Mouse (Mus musculus) kidney, adult 2 months (tissue): ENCODE data around the gene Xpo5. TPM values are rescaled to one million over a fixed set of nuclear protein-coding genes. Genes with fewer than 3 reads are reported as not detected.
A peak's percentile ranks its signal among the peaks of the same experiment; 100 is the strongest.

Experiments used
- DNase-seq: peaks from one replicate; pipeline ENCODE4 v3.0.0; 2021
- H3K27ac ChIP-seq: fragments of 200-500 bp; 2 replicates; pipeline ENCODE4 v1.5.1; 2012; ENCODE audit warnings: low read depth, low read length, control low read depth, inconsistent platforms; ENCODE audit not compliant: insufficient read depth
- H3K27me3 ChIP-seq: fragments of 200-500 bp; replicated peaks from 2 replicates; pipeline ENCODE4 v1.6.1; 2012; ENCODE audit warnings: mild to moderate bottlenecking, moderate library complexity, low read length, inconsistent platforms; ENCODE audit not compliant: control insufficient read depth, insufficient read depth
- H3K36me3 ChIP-seq: fragments of 200-500 bp; 2 replicates; pipeline ENCODE4 v1.6.1; 2012; ENCODE audit warnings: mild to moderate bottlenecking, moderate library complexity, low read length, inconsistent platforms; ENCODE audit not compliant: control insufficient read depth, insufficient read depth
- H3K4me1 ChIP-seq: fragments of 200-500 bp; 2 replicates; pipeline ENCODE4 v1.6.1; 2011; ENCODE audit warnings: low read length; ENCODE audit not compliant: control insufficient read depth, insufficient read depth
- H3K4me3 ChIP-seq: fragments of 200-500 bp; 2 replicates; pipeline ENCODE4 v1.5.1; 2011; ENCODE audit warnings: mild to moderate bottlenecking, low read depth, low read length, control low read depth; ENCODE audit not compliant: insufficient read depth
- CTCF ChIP-seq: fragments of 200-500 bp; conservative IDR thresholded peaks from 2 replicates; pipeline ENCODE4 v1.5.1; 2011; ENCODE audit warnings: low read depth, mild to moderate bottlenecking, control low read depth, low read length, moderate library complexity, mixed read lengths; ENCODE audit not compliant: insufficient read depth, insufficient read length
- POLR2A ChIP-seq: fragments of 200-500 bp; IDR thresholded peaks from one replicate; pipeline ENCODE4 v1.6.1; 2011; ENCODE audit warnings: low read depth, low read length, control low read depth
- WGBS: fragments of 180-500 bp; shearing (Covaris S2); methylation state at CpG from one replicate; pipeline ENCODE4 v1.1.7; 2018; 5-methylcytosine and 5-hydroxymethylcytosine counted together
- polyA plus RNA-seq: library from polyadenylated mRNA; depleted of rRNA; stranded (reverse); fragments of >200 nt; gene quantifications from 2 replicates; pipeline ENCODE4 v1.2.3, GENCODE M21; 2012

Gene Xpo5
- polyA plus RNA-seq, 1 experiment, result 18.5 TPM

GRCm38 (mm10) chr17:46236067-46236466 lies 33.5 kb downstream of the Xpo5 start:
- H3K4me1 ChIP-seq, result no peaks in the 10 kb centered on the region
- no peak overlapping the region for H3K27ac ChIP-seq
- WGBS, result 96% methylated on average over 1 of the region's 1 CpGs
- no peak overlapping the region for H3K4me3 ChIP-seq
- no peak for DNase-seq
- H3K36me3 ChIP-seq, result no peaks in the 10 kb centered on the region; the same call in 1 of the 2 replicates
- H3K27me3 ChIP-seq, result no peaks in the 10 kb centered on the region
- TF ChIP-seq CTCF (no peak), POLR2A (no peak)

GRCm38 (mm10) chr17:46237079-46237478 lies 34.5 kb downstream of the Xpo5 start:
- TF ChIP-seq POLR2A (no peak), CTCF (no peak)
- Histone ChIP-seq H3K27me3 (no peaks in the 10 kb centered on the region), H3K36me3 (no peaks in the 10 kb centered on the region; the same call in 1 of the 2 replicates), H3K4me3 (no peak overlapping the region), H3K4me1 (no peaks in the 10 kb centered on the region), H3K27ac (no peak overlapping the region)
- 92% methylated on average over 6 of the region's 6 CpGs for WGBS
- DNase-seq, result no peak

GRCm38 (mm10) chr17:46237480-46237879 lies 34.9 kb downstream of the Xpo5 start:
- TF ChIP-seq CTCF, result no peak
- no peak for TF ChIP-seq POLR2A
- DNase-seq, result no peak

DNA sequence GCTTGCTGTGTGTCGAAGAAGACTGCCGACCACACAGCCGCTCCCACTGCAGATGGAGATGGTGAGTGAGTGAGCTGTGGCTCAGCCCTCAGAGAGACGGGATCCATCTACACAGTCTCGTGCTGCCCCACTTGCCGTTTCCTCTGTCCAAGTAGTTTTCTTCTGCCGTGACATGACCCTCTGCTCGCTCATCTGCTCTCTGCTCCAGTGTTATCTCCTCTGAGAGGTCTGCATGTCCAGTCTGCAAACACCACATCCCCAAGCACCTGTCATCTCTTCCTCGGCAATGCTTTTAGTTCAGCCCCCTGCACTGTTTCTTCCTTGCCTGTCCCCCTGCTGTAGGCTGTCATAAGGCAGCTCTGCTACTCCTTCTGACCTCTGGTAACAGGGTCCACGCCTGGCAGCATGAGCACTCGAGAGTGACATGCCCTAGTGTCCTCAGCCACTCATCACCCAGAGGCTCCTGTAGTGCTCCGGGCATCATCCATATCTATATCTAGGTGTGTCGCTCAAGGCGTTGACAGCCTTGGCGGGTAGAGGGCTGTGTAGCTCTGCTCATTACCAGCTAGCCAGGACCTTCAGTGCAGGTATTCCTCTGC lies 37.0 kb downstream of the Xpo5 start:
- 87% methylated on average over 15 of the region's 15 CpGs for WGBS
- DNase-seq, result no peak
- H3K4me1 ChIP-seq, result no peaks in the 10 kb centered on the region
- no peaks in the 10 kb centered on the region for H3K27me3 ChIP-seq
- H3K4me3 ChIP-seq, result no peak overlapping the region
- TF ChIP-seq CTCF (no peak), POLR2A (no peak)
- H3K36me3 ChIP-seq, result peaks cover 2% of the 10 kb centered on the region; the same call in 1 of the 2 replicates
- no peak overlapping the region for H3K27ac ChIP-seq

More at GRCm38 (mm10) chr17:46237480-46237879, 34.9 kb downstream of the Xpo5 start:
- Histone ChIP-seq H3K27ac (no peak overlapping the region), H3K4me1 (no peaks in the 10 kb centered on the region), H3K27me3 (no peaks in the 10 kb centered on the region), H3K36me3 (peaks cover 2% of the 10 kb centered on the region; the same call in 1 of the 2 replicates), H3K4me3 (no peak overlapping the region)
- WGBS, result 76% methylated on average over 5 of the region's 5 CpGs

GRCm38 (mm10) chr17:46241471-46241870 lies 38.9 kb downstream of the Xpo5 start:
- no peak for DNase-seq
- 73% methylated on average over 11 of the region's 11 CpGs for WGBS
- Histone ChIP-seq H3K36me3 (peaks cover 2% of the 10 kb centered on the region; the same call in 1 of the 2 replicates), H3K4me1 (peaks cover under 1% of the 10 kb centered on the region; the same call in 1 of the 2 replicates), H3K27me3 (no peaks in the 10 kb centered on the region), H3K4me3 (no peak overlapping the region), H3K27ac (no peak overlapping the region)
- TF ChIP-seq POLR2A (no peak), CTCF (no peak)

DNA sequence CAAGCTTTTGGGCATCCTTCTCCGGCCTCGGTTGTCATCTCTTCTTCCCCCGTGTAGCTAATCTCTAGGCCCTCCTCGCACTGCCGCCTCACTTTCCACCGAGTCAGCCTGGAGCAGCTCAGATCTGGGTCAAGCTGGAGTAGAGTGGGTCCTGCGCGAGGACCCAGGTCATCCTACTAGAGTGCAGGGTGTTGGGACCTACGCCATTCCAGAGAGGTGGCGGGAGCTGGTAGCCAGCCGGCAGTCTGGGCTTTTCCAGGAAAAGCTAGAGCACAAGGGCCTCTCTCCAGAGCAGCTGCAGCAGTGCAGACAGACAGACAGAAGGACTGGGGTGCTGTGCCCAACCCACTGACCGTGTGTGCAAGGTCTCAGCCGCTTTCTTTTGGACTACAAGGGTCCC lies 39.7 kb downstream of the Xpo5 start:
- H3K27ac ChIP-seq, result no peak overlapping the region
- H3K27me3 ChIP-seq, result no peaks in the 10 kb centered on the region
- DNase-seq, result no peak
- peaks cover 7% of the 10 kb centered on the region; the same call in 1 of the 2 replicates for H3K4me1 ChIP-seq
- no peak overlapping the region for H3K4me3 ChIP-seq
- WGBS, result 84% methylated on average over 13 of the region's 13 CpGs
- H3K36me3 ChIP-seq, result peaks cover 2% of the 10 kb centered on the region; the same call in 1 of the 2 replicates
- TF ChIP-seq CTCF, result no peak
- no peak for TF ChIP-seq POLR2A

DNA sequence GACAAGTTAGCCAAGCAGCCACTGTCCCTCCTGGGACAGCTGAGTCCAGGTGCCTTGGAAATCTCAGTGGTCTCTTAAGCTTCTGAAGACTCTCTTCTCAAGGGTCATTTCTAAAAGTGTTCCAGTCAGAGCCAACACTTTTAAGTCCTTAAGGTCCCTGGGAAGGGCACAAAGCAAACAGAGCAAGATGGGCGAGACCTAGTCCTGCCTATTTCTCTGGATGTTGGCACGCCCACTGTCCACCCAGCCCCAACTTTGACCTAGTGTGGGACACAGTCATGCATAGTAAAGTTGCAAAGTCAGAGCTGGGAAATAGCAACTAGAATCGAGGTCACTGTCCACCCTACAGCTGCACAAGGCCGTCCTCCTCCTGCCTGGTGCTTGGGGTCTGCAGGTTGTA lies 40.4 kb downstream of the Xpo5 start:
- no peak overlapping the region for H3K4me3 ChIP-seq
- peak; percentile 40 for DNase-seq
- no peak overlapping the region for H3K27ac ChIP-seq
- H3K36me3 ChIP-seq, result peaks cover 2% of the 10 kb centered on the region; the same call in 1 of the 2 replicates
- H3K27me3 ChIP-seq, result no peaks in the 10 kb centered on the region
- TF ChIP-seq CTCF (no peak), POLR2A (no peak)
- H3K4me1 ChIP-seq, result peaks cover 7% of the 10 kb centered on the region; the same call in 1 of the 2 replicates
- WGBS, result 57% methylated on average over 4 of the region's 4 CpGs

DNA sequence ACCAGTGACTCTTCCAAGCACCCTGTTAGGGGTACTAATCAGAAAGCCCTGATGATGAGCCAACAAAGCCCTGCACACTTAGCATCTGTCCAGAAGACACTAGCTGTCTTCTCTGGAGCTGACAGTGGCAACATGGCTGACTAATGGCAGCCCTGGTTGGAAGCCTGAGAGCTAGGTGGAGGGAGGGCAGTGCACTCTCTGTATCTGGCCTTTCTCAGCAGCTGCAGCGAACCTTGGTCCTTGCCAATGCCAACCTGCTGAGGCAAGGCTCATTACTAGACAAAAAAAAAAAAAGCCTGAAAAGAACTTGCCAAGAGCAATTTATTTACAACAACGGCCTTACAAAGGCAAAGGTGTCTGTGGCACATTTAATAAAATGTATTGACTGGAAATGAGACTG lies 41.0 kb downstream of the Xpo5 start:
- WGBS, result 40% methylated on average over 2 of the region's 2 CpGs
- TF ChIP-seq POLR2A, result no peak
- no peak for TF ChIP-seq CTCF
- H3K4me3 ChIP-seq, result no peak overlapping the region
- no peaks in the 10 kb centered on the region for H3K27me3 ChIP-seq
- DNase-seq, result peak; percentile 76
- H3K36me3 ChIP-seq, result peaks cover 2% of the 10 kb centered on the region; the same call in 1 of the 2 replicates
- H3K4me1 ChIP-seq, result peaks cover 7% of the 10 kb centered on the region; the same call in 1 of the 2 replicates
- H3K27ac ChIP-seq, result no peak overlapping the region
